Mouse (Mus musculus): ENCODE measurements around the gene Nelfe. TPM values are rescaled to one million over a fixed set of nuclear protein-coding genes. Genes with fewer than 3 reads are reported as not detected.
A peak's percentile ranks its signal among the peaks of the same experiment; 100 is the strongest.

Nelfe gene
- total RNA-seq, 2 experiments from 2014 or later: 44.2 to 48.4 TPM

GRCm38 (mm10) chr17:34844884-34845283, 5.3 kb upstream of the Nelfe start:
- DNase-seq: no peak

- no peak for DNase-seq
These were observed 3.0 kb upstream of the Nelfe start for GRCm38 (mm10) chr17:34847192-34847591.

- DNase-seq: no peak
These were observed 2.6 kb upstream of the Nelfe start for GRCm38 (mm10) chr17:34847615-34848014.

- DNase-seq: no peak
These were observed 430 bp downstream of the Nelfe start for GRCm38 (mm10) chr17:34850517-34851125.

GRCm38 (mm10) chr17:34853511-34853910, 3.3 kb downstream of the Nelfe start:
- no peak for DNase-seq

- DNase-seq: no peak
These were observed 4.6 kb downstream of the Nelfe start for GRCm38 (mm10) chr17:34854761-34855160.

GRCm38 (mm10) chr17:34855825-34856224, 5.6 kb downstream of the Nelfe start:
- peak; percentile 75 for DNase-seq

GRCm38 (mm10) chr17:34858670-34859069, 8.5 kb downstream of the Nelfe start:
- DNase-seq: no peak

GRCm38 (mm10) chr17:34860514-34860913, 10.3 kb downstream of the Nelfe start:
- DNase-seq: no peak

GRCm38 (mm10) chr17:34861704-34862415, 11.7 kb downstream of the Nelfe start:
- no peak for DNase-seq

- DNase-seq: no peak
These were observed 12.4 kb downstream of the Nelfe start, which contains the start of gene Cfb for GRCm38 (mm10) chr17:34862416-34863081. Cfb (minus strand) TSS chr17:34862518.

GRCm38 (mm10) chr17:34865981-34866380, 15.8 kb downstream of the Nelfe start:
- DNase-seq: no peak

GRCm38 (mm10) chr17:34874321-34874720, 24.1 kb downstream of the Nelfe start:
- no peak for DNase-seq

- DNase-seq: no peak
These were observed 29.2 kb downstream of the Nelfe start, which contains the start of gene Zbtb12 for GRCm38 (mm10) chr17:34879336-34879879. Zbtb12 (plus strand) TSS chr17:34879483.

- no peak for DNase-seq
These were observed 31.0 kb downstream of the Nelfe start for GRCm38 (mm10) chr17:34881166-34881565.

GRCm38 (mm10) chr17:34881683-34882310, 31.6 kb downstream of the Nelfe start, which contains the start of gene Gm20547:
Gm20547 (minus strand) TSS chr17:34882042.
- peak; percentile 49 for DNase-seq

- no peak for DNase-seq
These were observed 33.1 kb downstream of the Nelfe start for GRCm38 (mm10) chr17:34883332-34883731.

- DNase-seq: no peak
These were observed 34.5 kb downstream of the Nelfe start for GRCm38 (mm10) chr17:34884704-34885103.

- DNase-seq: no peak
These were observed 35.4 kb downstream of the Nelfe start for GRCm38 (mm10) chr17:34885615-34886014.

- no peak for DNase-seq
These were observed 37.8 kb downstream of the Nelfe start for GRCm38 (mm10) chr17:34887942-34888341.

- no peak for DNase-seq
These were observed 40.0 kb downstream of the Nelfe start for GRCm38 (mm10) chr17:34890074-34890743.

GRCm38 (mm10) chr17:34891377-34891776, 41.2 kb downstream of the Nelfe start:
- no peak for DNase-seq

Data from adrenal gland, postnatal 10 days (tissue).